In genomic region chr11:88676597-88676996, GRCm38 (mm10) we compare ENCODE assay signal across 17 mouse cellular contexts. TPM values are rescaled to one million over a fixed set of nuclear protein-coding genes. Genes with fewer than 3 reads are reported as not detected.
DNase-seq lines count a peak whose midpoint lies in the region; ATAC-seq and TF ChIP-seq lines count a peak whose summit lies in the region.
"Had no signal": no experiment of that assay in that cellular context is flagged by ENCODE, and none has a peak within 500 bp of the region (broad histone marks: within the 10 kb centered on the region; RNA-seq: fewer than 3 reads in every experiment).

No protein-coding gene starts in this region.

- peaks cover 45% of the 10 kb centered on the region for H3K4me1 ChIP-seq in forebrain, embryonic 10.5 days
- no peaks in the 10 kb centered on the region for H3K4me1 ChIP-seq in forebrain, embryonic 11.5 days (replicated peaks; ENCODE audit: control insufficient read depth, insufficient read depth, low read length)
- peaks cover 64% of the 10 kb centered on the region for H3K4me1 ChIP-seq in hindbrain, embryonic 13.5 days (replicated peaks)
- peaks cover 17% of the 10 kb centered on the region for H3K4me1 ChIP-seq in hindbrain, embryonic 16.5 days (ENCODE audit: control insufficient read depth, insufficient read depth, low read depth, low read length)
- peaks cover 54% of the 10 kb centered on the region for H3K4me1 ChIP-seq in midbrain, embryonic 13.5 days (replicated peaks)
- H3K4me1 ChIP-seq in midbrain, embryonic 16.5 days (ENCODE audit: control insufficient read depth, insufficient read depth, low read length), result peaks cover 14% of the 10 kb centered on the region
- H3K4me1 ChIP-seq in hindbrain, postnatal 0 days (ENCODE audit: insufficient read depth, low read length), result peaks cover 9% of the 10 kb centered on the region; the same call in 1 of the 2 replicates

- H3K36me3 ChIP-seq in forebrain, embryonic 10.5 days (replicated peaks), result peaks cover 97% of the 10 kb centered on the region
- H3K36me3 ChIP-seq in forebrain, embryonic 11.5 days (ENCODE audit: control insufficient read depth, insufficient read depth, low read length), result peaks cover 4% of the 10 kb centered on the region
- H3K36me3 ChIP-seq in hindbrain, embryonic 13.5 days, result peaks cover 48% of the 10 kb centered on the region
- peaks cover 10% of the 10 kb centered on the region for H3K36me3 ChIP-seq in hindbrain, embryonic 16.5 days (ENCODE audit: control insufficient read depth, insufficient read depth, low read length)
- H3K36me3 ChIP-seq in midbrain, embryonic 13.5 days, result peaks cover 58% of the 10 kb centered on the region
- H3K36me3 ChIP-seq in midbrain, embryonic 16.5 days (ENCODE audit: control insufficient read depth, insufficient read depth, low read length), result no peaks in the 10 kb centered on the region; the same call in none of the 2 replicates
- H3K36me3 ChIP-seq in hindbrain, postnatal 0 days (ENCODE audit: insufficient read depth, low read length), result peaks cover 9% of the 10 kb centered on the region; the same call in 1 of the 2 replicates

- TF ChIP-seq CTCF in hindbrain, postnatal 0 days (IDR thresholded peaks at IDR 0.05; ENCODE audit: low read depth), result no peak

- H3K9me3 ChIP-seq in forebrain, embryonic 10.5 days, result no peaks in the 10 kb centered on the region
- no peaks in the 10 kb centered on the region for H3K9me3 ChIP-seq in forebrain, embryonic 11.5 days (ENCODE audit: control insufficient read depth, low read length)
- H3K9me3 ChIP-seq in hindbrain, embryonic 13.5 days, result no peaks in the 10 kb centered on the region
- H3K9me3 ChIP-seq in hindbrain, embryonic 16.5 days (ENCODE audit: control insufficient read depth, low read length), result no peaks in the 10 kb centered on the region
- no peaks in the 10 kb centered on the region for H3K9me3 ChIP-seq in midbrain, embryonic 13.5 days
- H3K9me3 ChIP-seq in midbrain, embryonic 16.5 days (replicated peaks; ENCODE audit: control insufficient read depth, low read length, poor library complexity, severe bottlenecking), result no peaks in the 10 kb centered on the region
- no peaks in the 10 kb centered on the region for H3K9me3 ChIP-seq in hindbrain, postnatal 0 days (ENCODE audit: low read length)
- H3K9me3 ChIP-seq: kidney, embryonic 15.5 days had no signal

- H3K4me3 ChIP-seq in forebrain, embryonic 10.5 days, result no peak overlapping the region
- no peak overlapping the region for H3K4me3 ChIP-seq in forebrain, embryonic 11.5 days (ENCODE audit: low read depth, low read length)
- H3K4me3 ChIP-seq in hindbrain, embryonic 13.5 days, result no peak overlapping the region
- H3K4me3 ChIP-seq in hindbrain, embryonic 16.5 days (ENCODE audit: low read length), result no peak overlapping the region
- no peak overlapping the region for H3K4me3 ChIP-seq in midbrain, embryonic 13.5 days (replicated peaks)
- H3K4me3 ChIP-seq in midbrain, embryonic 16.5 days (ENCODE audit: low read depth, low read length), result no peak overlapping the region
- H3K4me3 ChIP-seq in hindbrain, postnatal 0 days (ENCODE audit: low read length), result no peak overlapping the region
- H3K4me3 ChIP-seq: kidney, embryonic 15.5 days had no signal

- H3K27ac ChIP-seq in forebrain, embryonic 10.5 days, result peak overlapping the region; percentile 4; the same call in 1 of the 2 replicates
- no peak overlapping the region for H3K27ac ChIP-seq in forebrain, embryonic 11.5 days (ENCODE audit: low read depth, low read length)
- H3K27ac ChIP-seq in hindbrain, embryonic 13.5 days, result peak overlapping the region; percentile 61
- H3K27ac ChIP-seq in hindbrain, embryonic 16.5 days (ENCODE audit: low read depth, low read length), result no peak overlapping the region
- H3K27ac ChIP-seq in midbrain, embryonic 13.5 days, result 0 out of 2 replicates have a peak overlapping the region, but pooled peaks have one; percentile 47
- H3K27ac ChIP-seq in midbrain, embryonic 16.5 days (ENCODE audit: low read length), result no peak overlapping the region
- H3K27ac ChIP-seq in hindbrain, postnatal 0 days, result peak overlapping the region; percentile 18; the same call in 1 of the 2 replicates
- H3K27ac ChIP-seq: liver, embryonic 14.5 days had no signal

- no peak overlapping the region for H3K4me2 ChIP-seq in forebrain, embryonic 11.5 days (ENCODE audit: low read depth, low read length, severe bottlenecking)
- H3K4me2 ChIP-seq in hindbrain, embryonic 13.5 days, result no peak overlapping the region
- no peak overlapping the region for H3K4me2 ChIP-seq in hindbrain, embryonic 16.5 days (ENCODE audit: low read length)
- H3K4me2 ChIP-seq in midbrain, embryonic 13.5 days (replicated peaks), result no peak overlapping the region
- no peak overlapping the region for H3K4me2 ChIP-seq in midbrain, embryonic 16.5 days (ENCODE audit: low read length)
- H3K4me2 ChIP-seq in hindbrain, postnatal 0 days (ENCODE audit: low read depth, low read length), result no peak overlapping the region
- H3K4me2 ChIP-seq: kidney, embryonic 15.5 days had no signal

- no peak for ATAC-seq in forebrain, embryonic 11.5 days (replicated peaks; ENCODE audit: low FRiP score)
- ATAC-seq in hindbrain, embryonic 13.5 days (ENCODE audit: low FRiP score), result no peak
- ATAC-seq in hindbrain, embryonic 16.5 days, result no peak
- ATAC-seq in midbrain, embryonic 13.5 days, result no peak
- no peak for ATAC-seq in midbrain, embryonic 16.5 days
- ATAC-seq in hindbrain, postnatal 0 days, result no peak
- ATAC-seq: forebrain, embryonic 14.5 days had no signal

- DNase-seq in forebrain, embryonic 10.5 days (ENCODE audit: extremely low spot score, low spot score), result no peak
- DNase-seq in forebrain, embryonic 11.5 days (ENCODE audit: low spot score), result no peak
- no peak for DNase-seq in hindbrain, postnatal 0 days (ENCODE audit: low spot score)
- DNase-seq in urinary bladder, postnatal 25 days (ENCODE audit: low spot score), result no peak
- DNase-seq: adrenal gland, postnatal 25 days; B cell, adult 2 months; gastrocnemius, postnatal 10 days; heart, adult 11 months; midbrain, embryonic 14.5 days; thymus, postnatal 25 days had no signal

- H3K27me3 ChIP-seq in forebrain, embryonic 10.5 days (ENCODE audit: poor library complexity, severe bottlenecking), result no peaks in the 10 kb centered on the region
- no peaks in the 10 kb centered on the region for H3K27me3 ChIP-seq in forebrain, embryonic 11.5 days (ENCODE audit: control insufficient read depth, insufficient read depth, low read length)
- no peaks in the 10 kb centered on the region for H3K27me3 ChIP-seq in hindbrain, embryonic 13.5 days
- H3K27me3 ChIP-seq in hindbrain, embryonic 16.5 days (replicated peaks; ENCODE audit: control insufficient read depth, insufficient read depth, low read length), result no peaks in the 10 kb centered on the region
- no peaks in the 10 kb centered on the region for H3K27me3 ChIP-seq in midbrain, embryonic 13.5 days
- no peaks in the 10 kb centered on the region for H3K27me3 ChIP-seq in midbrain, embryonic 16.5 days (ENCODE audit: control insufficient read depth, insufficient read depth, low read depth, low read length)
- no peaks in the 10 kb centered on the region for H3K27me3 ChIP-seq in hindbrain, postnatal 0 days (ENCODE audit: insufficient read depth, low read length)
- H3K27me3 ChIP-seq: kidney, embryonic 15.5 days had no signal

- no peak overlapping the region for H3K9ac ChIP-seq in forebrain, embryonic 11.5 days (ENCODE audit: low read length)
- no peak overlapping the region for H3K9ac ChIP-seq in hindbrain, embryonic 13.5 days
- no peak overlapping the region for H3K9ac ChIP-seq in hindbrain, embryonic 16.5 days (ENCODE audit: low read depth, low read length)
- H3K9ac ChIP-seq in midbrain, embryonic 13.5 days (replicated peaks), result no peak overlapping the region
- no peak overlapping the region for H3K9ac ChIP-seq in midbrain, embryonic 16.5 days (ENCODE audit: low read depth, low read length)
- no peak overlapping the region for H3K9ac ChIP-seq in hindbrain, postnatal 0 days (replicated peaks; ENCODE audit: low read length)
- H3K9ac ChIP-seq: kidney, embryonic 15.5 days; liver, embryonic 14.5 days had no signal

- WGBS in forebrain, embryonic 10.5 days, result 95% methylated on average over 2 of the region's 2 CpGs
- 90% methylated on average over 2 of the region's 2 CpGs for WGBS in forebrain, embryonic 11.5 days
- 100% methylated on average over 2 of the region's 2 CpGs for WGBS in hindbrain, embryonic 13.5 days
- 63% methylated on average over 2 of the region's 2 CpGs for WGBS in hindbrain, embryonic 16.5 days
- 94% methylated on average over 2 of the region's 2 CpGs for WGBS in midbrain, embryonic 13.5 days
- 89% methylated on average over 2 of the region's 2 CpGs for WGBS in midbrain, embryonic 16.5 days
- 68% methylated on average over 2 of the region's 2 CpGs for WGBS in hindbrain, postnatal 0 days

RNA-seq across cellular contexts. Expression of gene Msi2, which starts 41.7 kb away (rescaled TPM):
- polyA plus RNA-seq in forebrain, embryonic 10.5 days (2016; fragmentation: Nextera tagmentation; extraction: Ambion mirVana), result 19.2 and 20.4 TPM in 2 replicates
- polyA plus RNA-seq in forebrain, embryonic 11.5 days (2014; fragmentation: Nextera tagmentation; extraction: Ambion mirVana), result 23.9 and 26.2 TPM in 2 replicates
- polyA plus RNA-seq in hindbrain, embryonic 13.5 days (2015; fragmentation: Nextera tagmentation; extraction: Ambion mirVana), result 36.6 and 41.0 TPM in 2 replicates
- polyA plus RNA-seq in hindbrain, embryonic 16.5 days (2015; fragmentation: Nextera tagmentation; extraction: Ambion mirVana), result 28.8 and 31.0 TPM in 2 replicates
- 38.5 and 41.0 TPM in 2 replicates for polyA plus RNA-seq in midbrain, embryonic 13.5 days (2015; fragmentation: Nextera tagmentation; extraction: Ambion mirVana)
- 29.4 and 32.8 TPM in 2 replicates for polyA plus RNA-seq in midbrain, embryonic 16.5 days (2015; fragmentation: Nextera tagmentation; extraction: Ambion mirVana)
- total RNA-seq in hindbrain, postnatal 0 days (2014; rRNA removed), result 165 and 170 TPM in 2 replicates
- polyA plus RNA-seq in hindbrain, postnatal 0 days (2015; fragmentation: Nextera tagmentation; extraction: Ambion mirVana), result 33.0 and 36.8 TPM in 2 replicates

Comparison
In these comparisons a context has a peak if more than half of its experiments do, and no peak if none do; other contexts are left out.
1. H3K27ac ChIP-seq: peak in forebrain, embryonic 10.5 days (single experiment), hindbrain, embryonic 13.5 days (single experiment), midbrain, embryonic 13.5 days (single experiment) and hindbrain, postnatal 0 days (single experiment); none in forebrain, embryonic 11.5 days (single experiment), hindbrain, embryonic 16.5 days (single experiment) and midbrain, embryonic 16.5 days (single experiment).